Comparison of ENCODE assay signal across 10 mouse cellular contexts in genomic region chr16:12886127-12886526, GRCm38 (mm10).
DNase-seq lines count a peak whose midpoint lies in the region; ATAC-seq and TF ChIP-seq lines count a peak whose summit lies in the region.
"Had no signal": no experiment of that assay in that cellular context is flagged by ENCODE, and none has a peak within 500 bp of the region (broad histone marks: within the 10 kb centered on the region; RNA-seq: fewer than 3 reads in every experiment).

No protein-coding gene starts in this region.

- no peak for TF ChIP-seq EP300 in MEL (IDR thresholded peaks at IDR 0.05; ENCODE audit: low read depth in 1 of 2, low read length in 2 of 2)

- WGBS in heart, embryonic 12.5 days = 66% methylated on average over 1 of the region's 1 CpGs
- 59% methylated on average over 1 of the region's 1 CpGs for WGBS in intestine, embryonic 16.5 days

- peak; percentile 7 to 41 for DNase-seq in heart, adult 18-20 months
- peak; percentile 2 for DNase-seq in MEL (ENCODE audit: low read depth, low spot score)
- peak; percentile 32 to 52 for DNase-seq in cerebellum, postnatal 10 days
- peak; percentile 57 to 67 for DNase-seq in kidney, adult 8-10 months
- DNase-seq in layer of hippocampus, postnatal 10 days (ENCODE audit: low spot score in 2 of 2) = no peak
- DNase-seq in urinary bladder, postnatal 36 days (ENCODE audit: low spot score in 2 of 2) = no peak

- no peak for TF ChIP-seq POLR2A in MEL (IDR thresholded peaks at IDR 0.05; ENCODE audit: control insufficient read depth in 1 of 2, insufficient read depth in 1 of 2, low read depth in 1 of 2, low read length in 2 of 2, poor library complexity in 1 of 2)

- no peak for ATAC-seq in heart, embryonic 12.5 days (ENCODE audit: insufficient number of reproducible peaks, low FRiP score)
- no peak for ATAC-seq in intestine, embryonic 16.5 days

- no peaks in the 10 kb centered on the region for H3K9me3 ChIP-seq in heart, embryonic 12.5 days (replicated peaks)
- H3K9me3 ChIP-seq in MEL (replicated peaks; ENCODE audit: insufficient read depth, low read length) = no peaks in the 10 kb centered on the region
- H3K9me3 ChIP-seq in intestine, embryonic 16.5 days (ENCODE audit: control insufficient read depth, low read length) = no peaks in the 10 kb centered on the region

- no peaks in the 10 kb centered on the region for H3K79me2 ChIP-seq in MEL (ENCODE audit: control insufficient read depth, insufficient read depth, low read length, poor library complexity)

- no peak for TF ChIP-seq CTCF in MEL (IDR thresholded peaks at IDR 0.05 in 2 of 3, conservative IDR thresholded peaks at IDR 0.05 in 1 of 3; ENCODE audit: control insufficient read depth in 1 of 3, insufficient read depth in 1 of 3, low read depth in 2 of 3, low read length in 3 of 3, poor library complexity in 1 of 3, severe bottlenecking in 1 of 3)

- no peak overlapping the region for H3K4me3 ChIP-seq in heart, embryonic 12.5 days
- H3K4me3 ChIP-seq in MEL (ENCODE audit: control insufficient read depth in 1 of 2, insufficient read depth in 1 of 2, low read depth in 2 of 2, low read length in 2 of 2) = no peak overlapping the region
- no peak overlapping the region for H3K4me3 ChIP-seq in intestine, embryonic 16.5 days (ENCODE audit: low read length)
- H3K4me3 ChIP-seq: left cerebral cortex, adult 2 months; megakaryocyte, embryonic 14.5 days had no signal

- H3K4me1 ChIP-seq in heart, embryonic 12.5 days (replicated peaks) = peaks cover 13% of the 10 kb centered on the region
- H3K4me1 ChIP-seq in MEL (ENCODE audit: control insufficient read depth in 1 of 2, insufficient read depth in 2 of 2, low read length in 2 of 2) = no peaks in the 10 kb centered on the region
- H3K4me1 ChIP-seq in intestine, embryonic 16.5 days (ENCODE audit: control insufficient read depth, insufficient read depth, low read length) = no peaks in the 10 kb centered on the region
- H3K4me1 ChIP-seq: megakaryocyte, embryonic 14.5 days had no signal

- H3K27me3 ChIP-seq in heart, embryonic 12.5 days (replicated peaks) = no peaks in the 10 kb centered on the region
- no peaks in the 10 kb centered on the region for H3K27me3 ChIP-seq in MEL (ENCODE audit: control insufficient read depth in 1 of 2, insufficient read depth in 2 of 2, low read length in 2 of 2)
- no peaks in the 10 kb centered on the region for H3K27me3 ChIP-seq in intestine, embryonic 16.5 days (replicated peaks; ENCODE audit: control insufficient read depth, insufficient read depth, low read length)
- H3K27me3 ChIP-seq: megakaryocyte, embryonic 14.5 days had no signal

- TF ChIP-seq RAD21 in MEL (IDR thresholded peaks at IDR 0.05; ENCODE audit: low read depth, low read length) = no peak

- H3K36me3 ChIP-seq in heart, embryonic 12.5 days = no peaks in the 10 kb centered on the region
- H3K36me3 ChIP-seq in MEL (ENCODE audit: control insufficient read depth in 1 of 2, insufficient read depth in 2 of 2, low read length in 2 of 2) = no peaks in the 10 kb centered on the region
- H3K36me3 ChIP-seq in intestine, embryonic 16.5 days (ENCODE audit: control insufficient read depth, insufficient read depth, low read length) = no peaks in the 10 kb centered on the region

- no peak overlapping the region for H3K4me2 ChIP-seq in heart, embryonic 12.5 days
- H3K4me2 ChIP-seq in intestine, embryonic 16.5 days (ENCODE audit: low read depth, low read length) = no peak overlapping the region

- H3K9ac ChIP-seq in heart, embryonic 12.5 days = no peak overlapping the region
- no peak overlapping the region for H3K9ac ChIP-seq in MEL (ENCODE audit: control insufficient read depth, low read depth, low read length, poor library complexity, severe bottlenecking)
- no peak overlapping the region for H3K9ac ChIP-seq in intestine, embryonic 16.5 days (ENCODE audit: low read depth, low read length)

- no peak overlapping the region for H3K27ac ChIP-seq in heart, embryonic 12.5 days (ENCODE audit: poor library complexity, severe bottlenecking)
- no peak overlapping the region for H3K27ac ChIP-seq in MEL (ENCODE audit: control insufficient read depth, low read depth, low read length)
- no peak overlapping the region for H3K27ac ChIP-seq in intestine, embryonic 16.5 days (ENCODE audit: low read length)
- H3K27ac ChIP-seq: left cerebral cortex, adult 2 months had no signal

TF ChIP-seq in MEL, 35 proteins besides CTCF, POLR2A, EP300 and RAD21:
- TF ChIP-seq USF2 (IDR thresholded peaks at IDR 0.05; ENCODE audit: borderline replicate concordance in 1 of 2, insufficient read depth in 1 of 2, low read depth in 1 of 2, low read length in 2 of 2) (no peak), SMC3 (IDR thresholded peaks at IDR 0.05; ENCODE audit: low read depth, low read length) (no peak), UBTF (IDR thresholded peaks at IDR 0.05; ENCODE audit: borderline replicate concordance, insufficient read depth, low read depth, low read length) (no peak), KAT2A (conservative IDR thresholded peaks at IDR 0.05; ENCODE audit: low read depth, low read length) (no peak), MXI1 (IDR thresholded peaks at IDR 0.05; ENCODE audit: low read depth, low read length) (no peak), TBP (IDR thresholded peaks at IDR 0.05; ENCODE audit: low read depth, low read length) (no peak), GATA1 (IDR thresholded peaks at IDR 0.05; ENCODE audit: low read depth, low read length) (no peak), MAFK (IDR thresholded peaks at IDR 0.05; ENCODE audit: borderline replicate concordance, low read depth, low read length) (no peak), JUND (IDR thresholded peaks at IDR 0.05; ENCODE audit: low read depth, low read length) (no peak), MAX (IDR thresholded peaks at IDR 0.05; ENCODE audit: low read length) (no peak), POLR2AphosphoS2 (IDR thresholded peaks at IDR 0.05; ENCODE audit: low read length) (no peak), BHLHE40 (IDR thresholded peaks at IDR 0.05; ENCODE audit: borderline replicate concordance, low read depth, low read length) (no peak), ZNF384 (IDR thresholded peaks at IDR 0.05; ENCODE audit: low read depth, low read length) (no peak), ZC3H11A (IDR thresholded peaks at IDR 0.05; ENCODE audit: low read depth, low read length) (no peak), MEF2A (IDR thresholded peaks at IDR 0.05; ENCODE audit: extremely low read depth, insufficient replicate concordance, low read depth, low read length, poor library complexity, severe bottlenecking) (no peak), TCF12 (IDR thresholded peaks at IDR 0.05; ENCODE audit: low read depth, low read length) (no peak), NRF1 (IDR thresholded peaks at IDR 0.05; ENCODE audit: insufficient read depth, low read depth, low read length, poor library complexity, severe bottlenecking) (no peak), CHD1 (IDR thresholded peaks at IDR 0.05; ENCODE audit: low read depth, low read length) (no peak), NELFE (IDR thresholded peaks at IDR 0.05; ENCODE audit: low read depth, low read length) (no peak), POLR2AphosphoS5 (IDR thresholded peaks at IDR 0.05; ENCODE audit: borderline replicate concordance, low read depth, low read length) (no peak)

Comparison
In these comparisons a context has a peak if more than half of its experiments do, and no peak if none do; other contexts are left out.
1. DNase-seq: peak in heart, adult 18-20 months (2 of 2), MEL (single experiment), cerebellum, postnatal 10 days (2 of 2) and kidney, adult 8-10 months (2 of 2); none in layer of hippocampus, postnatal 10 days (0 of 2) and urinary bladder, postnatal 36 days (0 of 2).